Mouse (Mus musculus) midbrain, embryonic 13.5 days (tissue): ENCODE data around the gene Gm11492. TPM values are rescaled to one million over a fixed set of nuclear protein-coding genes. Genes with fewer than 3 reads are reported as not detected.

Source experiments
- ATAC-seq: fragments of 200-750 bp; cut with Nextera tagmentation; 2 replicates; pipeline ENCODE4 v1.8.0; 2017; ENCODE audit warnings: mild to moderate bottlenecking, moderate TSS enrichment, moderate library complexity
- H3K27ac ChIP-seq: fragments of 300-500 bp; sonication (generic); 2 replicates; pipeline ENCODE4 v1.5.1; 2015; ENCODE audit warnings: inconsistent platforms, mild to moderate bottlenecking, moderate library complexity
- H3K27me3 ChIP-seq: fragments of 300-500 bp; sonication (generic); 2 replicates; pipeline ENCODE4 v1.6.1; 2015; ENCODE audit warnings: mild to moderate bottlenecking, inconsistent platforms
- H3K36me3 ChIP-seq: fragments of 300-500 bp; sonication (generic); 2 replicates; pipeline ENCODE4 v1.6.1; 2015; ENCODE audit warnings: mild to moderate bottlenecking, inconsistent platforms
- H3K4me1 ChIP-seq: fragments of 300-500 bp; sonication (generic); replicated peaks from 2 replicates; pipeline ENCODE4 v1.6.1; 2015; ENCODE audit warnings: inconsistent platforms
- H3K4me2 ChIP-seq: fragments of 300-500 bp; sonication (generic); replicated peaks from 2 replicates; pipeline ENCODE4 v1.6.1; 2015; ENCODE audit warnings: moderate library complexity, mild to moderate bottlenecking, inconsistent platforms
- H3K4me3 ChIP-seq: fragments of 300-500 bp; sonication (generic); replicated peaks from 2 replicates; pipeline ENCODE4 v1.5.1; 2015; ENCODE audit warnings: mild to moderate bottlenecking, inconsistent platforms
- H3K9ac ChIP-seq: fragments of 300-500 bp; sonication (generic); replicated peaks from 2 replicates; pipeline ENCODE4 v1.6.1; 2015; ENCODE audit warnings: mild to moderate bottlenecking, inconsistent platforms
- H3K9me3 ChIP-seq: fragments of 300-500 bp; sonication (generic); 2 replicates; pipeline ENCODE4 v1.6.1; 2016; ENCODE audit warnings: mild to moderate bottlenecking, inconsistent platforms
- WGBS: fragments of 180-500 bp; shearing (Covaris S2); methylation state at CpG from one replicate; pipeline ENCODE4 v1.1.7; 2015; 5-methylcytosine and 5-hydroxymethylcytosine counted together
- polyA plus RNA-seq: library from polyadenylated mRNA; unstranded; fragments of >200 nt; fragmentation: Nextera tagmentation; extraction: Ambion mirVana; gene quantifications from 2 replicates; pipeline ENCODE4 v1.2.1, GENCODE M21; 2015

Gene Gm11492
- polyA plus RNA-seq, 1 experiment from 2014 or later, result not detected

DNA sequence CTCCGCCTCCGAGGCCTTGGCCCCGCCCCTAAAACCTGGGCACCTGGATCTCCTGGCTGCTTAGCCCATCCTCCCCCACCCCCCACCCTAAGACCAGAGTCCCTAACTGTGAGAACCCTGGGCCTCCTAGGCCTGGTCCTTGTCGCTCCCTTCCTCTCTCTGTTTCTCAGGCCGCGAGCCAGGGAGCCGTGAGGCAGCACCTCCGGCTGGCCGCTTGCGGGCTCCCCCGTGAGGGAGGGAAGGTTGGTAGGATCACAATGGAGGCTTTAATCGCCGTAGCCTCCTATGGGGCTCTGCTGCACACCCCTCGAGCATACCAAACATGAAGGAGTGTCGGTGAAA lies 25.9 kb downstream of the Gm11492 start:
- WGBS, result 0% methylated on average over 15 of the region's 15 CpGs
- H3K4me3 ChIP-seq, result peak overlapping the region; percentile 79
- H3K4me1 ChIP-seq, result peaks cover 72% of the 10 kb centered on the region
- peak overlapping the region; percentile 88 for H3K27ac ChIP-seq
- H3K9ac ChIP-seq, result peak overlapping the region; percentile 84
- peak overlapping the region; percentile 90 for H3K4me2 ChIP-seq
- peak; percentile 38 for ATAC-seq
- H3K27me3 ChIP-seq, result no peaks in the 10 kb centered on the region
- no peaks in the 10 kb centered on the region for H3K9me3 ChIP-seq
- peaks cover 9% of the 10 kb centered on the region for H3K36me3 ChIP-seq

DNA sequence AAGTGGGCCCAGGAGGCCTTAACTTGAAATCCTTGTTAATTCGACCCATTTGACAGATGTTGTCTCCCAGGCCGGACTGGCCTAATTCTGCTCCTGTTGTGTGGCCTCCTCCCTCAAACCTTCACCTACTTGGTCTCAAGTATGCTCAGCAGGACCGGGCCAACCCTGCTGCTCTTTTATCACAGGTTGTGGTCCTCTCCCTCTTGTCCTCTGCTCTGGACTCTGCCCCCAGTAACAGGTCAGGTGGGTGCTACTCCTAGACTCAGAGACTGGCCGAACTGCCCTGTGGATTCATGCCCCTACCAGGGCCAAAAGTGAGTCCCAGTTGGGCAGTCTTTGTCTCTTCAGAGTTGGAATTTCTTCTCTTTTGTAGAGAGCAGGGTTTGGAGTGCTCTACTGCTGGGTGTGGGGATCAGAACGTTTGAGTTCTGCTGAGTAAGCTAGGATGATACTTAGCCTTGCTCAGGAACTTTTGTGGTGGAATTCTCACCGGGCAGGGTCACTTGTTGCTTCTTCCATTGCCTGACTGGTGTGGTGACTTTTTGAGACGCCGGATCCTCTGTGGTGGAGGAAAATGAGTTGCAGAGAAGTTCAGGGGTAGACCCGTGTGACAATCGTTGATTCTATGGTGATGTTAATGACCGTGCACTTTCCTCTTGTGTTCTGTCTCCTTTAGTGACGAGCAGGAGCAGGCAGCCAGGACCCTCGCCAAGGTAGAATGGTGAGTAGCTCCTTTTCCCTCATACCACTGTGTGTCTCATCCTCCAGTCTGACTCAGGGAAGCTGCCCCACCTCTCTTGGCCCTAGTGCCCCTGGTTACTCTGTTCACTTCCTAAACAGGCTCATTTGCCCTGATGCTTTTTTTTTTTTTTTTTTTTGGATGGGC lies 26.5 kb downstream of the Gm11492 start:
- H3K27ac ChIP-seq, result peak overlapping the region; percentile 88
- 35% methylated on average over 13 of the region's 13 CpGs for WGBS

GRCm38 (mm10) chr11:87595327-87595841 lies 28.9 kb downstream of the Gm11492 start:
- H3K4me2 ChIP-seq, result peak overlapping the region; percentile 88
- H3K9ac ChIP-seq, result peak overlapping the region; percentile 98
- peak overlapping the region; percentile 93 for H3K27ac ChIP-seq
- H3K4me3 ChIP-seq, result peak overlapping the region; percentile 91
- peaks cover 39% of the 10 kb centered on the region for H3K36me3 ChIP-seq
- H3K4me1 ChIP-seq, result peaks cover 65% of the 10 kb centered on the region
- no peaks in the 10 kb centered on the region for H3K27me3 ChIP-seq
- no peaks in the 10 kb centered on the region for H3K9me3 ChIP-seq
- peak; percentile 51 for ATAC-seq
- under 1% methylated on average over 20 of the region's 37 CpGs for WGBS

More for the DNA sequence above, 26.5 kb downstream of the Gm11492 start:
- peaks cover 77% of the 10 kb centered on the region for H3K4me1 ChIP-seq
- no peaks in the 10 kb centered on the region for H3K27me3 ChIP-seq
- peak overlapping the region; percentile 90 for H3K4me2 ChIP-seq
- ATAC-seq, result no peak
- H3K4me3 ChIP-seq, result peak overlapping the region; percentile 79
- H3K9me3 ChIP-seq, result no peaks in the 10 kb centered on the region
- H3K9ac ChIP-seq, result peak overlapping the region; percentile 84
- peaks cover 15% of the 10 kb centered on the region for H3K36me3 ChIP-seq

- peak overlapping the region; percentile 91 for H3K4me3 ChIP-seq
- peak overlapping the region; percentile 88 for H3K4me2 ChIP-seq
- no peaks in the 10 kb centered on the region for H3K27me3 ChIP-seq
- H3K9me3 ChIP-seq, result no peaks in the 10 kb centered on the region
- peak overlapping the region; percentile 93 for H3K27ac ChIP-seq
- peaks cover 45% of the 10 kb centered on the region for H3K36me3 ChIP-seq
- no peak for ATAC-seq
- peaks cover 59% of the 10 kb centered on the region for H3K4me1 ChIP-seq
- peak overlapping the region; percentile 98 for H3K9ac ChIP-seq
- 2% methylated on average over 7 of the region's 7 CpGs for WGBS
Measured at GRCm38 (mm10) chr11:87595976-87596375, 29.5 kb downstream of the Gm11492 start.

DNA sequence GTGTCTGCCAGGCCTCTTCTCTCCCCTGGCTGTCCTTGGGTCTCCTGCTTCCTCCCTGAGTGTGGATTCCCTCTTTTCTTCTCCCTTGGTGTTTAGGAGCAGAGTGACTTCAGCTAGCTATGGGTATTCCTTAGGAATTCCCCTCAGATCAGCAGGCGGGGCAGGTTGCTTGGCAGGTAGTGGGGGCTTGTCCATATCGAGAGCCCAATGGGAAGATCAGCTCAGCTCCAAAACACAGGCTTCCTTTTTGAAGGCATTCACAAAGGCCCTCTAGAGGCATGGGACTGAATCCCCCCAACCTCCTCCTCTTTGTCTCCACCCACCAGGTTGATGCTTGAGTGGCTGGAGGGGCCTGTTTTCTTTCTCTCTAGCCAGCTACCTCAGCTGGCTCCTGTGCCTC lies 30.0 kb downstream of the Gm11492 start:
- Histone ChIP-seq H3K27ac (peak overlapping the region; percentile 93), H3K4me2 (peak overlapping the region; percentile 88), H3K9ac (peak overlapping the region; percentile 98), H3K9me3 (no peaks in the 10 kb centered on the region), H3K4me3 (peak overlapping the region; percentile 91), H3K36me3 (peaks cover 50% of the 10 kb centered on the region), H3K4me1 (peaks cover 56% of the 10 kb centered on the region), H3K27me3 (no peaks in the 10 kb centered on the region)
- ATAC-seq, result no peak
- 19% methylated on average over 2 of the region's 2 CpGs for whole genome bisulfite sequencing

DNA sequence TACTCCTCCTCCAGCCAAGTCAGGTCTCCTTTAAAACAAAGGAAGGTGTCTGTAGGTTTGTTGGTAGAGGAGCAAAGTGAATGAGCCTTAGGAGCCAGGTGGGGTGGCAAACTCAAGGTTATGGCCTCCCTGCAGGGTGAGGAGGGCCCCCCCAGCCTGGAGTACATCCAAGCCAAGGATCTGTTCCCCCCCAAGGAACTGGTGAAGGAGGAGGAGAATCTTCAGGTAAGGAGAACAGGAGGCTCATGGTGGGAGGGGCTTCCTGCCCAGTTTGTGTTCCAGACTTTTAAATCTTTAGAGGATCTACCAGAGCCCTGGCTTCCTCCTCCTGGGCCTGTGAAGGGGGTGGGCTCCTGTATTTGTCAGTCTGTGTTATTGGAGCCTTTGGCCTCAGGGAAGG lies 30.6 kb downstream of the Gm11492 start:
- Histone ChIP-seq H3K27ac (peak overlapping the region; percentile 93), H3K9me3 (no peaks in the 10 kb centered on the region), H3K36me3 (peaks cover 56% of the 10 kb centered on the region), H3K27me3 (no peaks in the 10 kb centered on the region), H3K9ac (peak overlapping the region; percentile 98), H3K4me2 (peak overlapping the region; percentile 88), H3K4me3 (peak overlapping the region; percentile 91), H3K4me1 (peaks cover 56% of the 10 kb centered on the region)
- no peak for ATAC-seq

DNA sequence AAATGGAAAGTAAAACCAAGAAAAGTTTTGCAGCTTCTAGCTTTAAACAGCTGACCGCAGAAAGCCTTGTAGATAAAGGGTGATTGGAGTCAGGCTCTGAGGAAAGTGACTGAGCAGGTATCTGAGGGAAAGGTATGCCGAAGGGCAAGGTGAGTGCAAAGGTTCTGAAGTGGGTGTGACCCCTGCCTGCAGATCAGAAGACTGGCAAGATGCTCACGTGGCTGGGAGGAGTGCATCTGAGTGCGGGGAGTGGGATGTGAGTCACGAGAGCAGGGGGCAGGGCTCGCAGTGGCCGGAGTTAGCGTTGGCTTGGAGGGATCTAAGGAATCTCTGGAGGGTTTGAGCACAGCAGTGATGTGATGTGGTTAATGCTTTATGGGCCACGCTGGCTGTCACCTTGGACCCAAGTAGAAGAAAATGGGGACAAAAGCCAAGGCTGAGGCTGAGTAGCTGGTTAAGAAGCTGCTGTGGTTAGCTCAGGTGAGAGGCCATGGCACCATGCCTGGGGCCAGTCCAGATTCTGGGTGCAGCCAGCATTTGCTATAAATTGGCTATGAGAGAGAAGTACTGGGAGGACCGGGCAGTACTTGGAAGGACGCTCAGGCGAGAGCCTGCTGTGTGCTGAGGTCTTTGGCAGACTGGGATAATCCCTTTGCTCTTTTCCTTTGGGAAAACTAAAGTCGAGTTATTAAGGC lies 33.1 kb downstream of the Gm11492 start:
- H3K4me1 ChIP-seq, result peaks cover 34% of the 10 kb centered on the region
- H3K9ac ChIP-seq, result no peak overlapping the region
- H3K4me3 ChIP-seq, result no peak overlapping the region
- H3K9me3 ChIP-seq, result no peaks in the 10 kb centered on the region
- no peak overlapping the region for H3K4me2 ChIP-seq
- H3K27ac ChIP-seq, result no peak overlapping the region
- no peaks in the 10 kb centered on the region for H3K27me3 ChIP-seq
- peaks cover 77% of the 10 kb centered on the region for H3K36me3 ChIP-seq
- 89% methylated on average over 13 of the region's 13 CpGs for WGBS
- no peak for ATAC-seq

- no peak for ATAC-seq
- Histone ChIP-seq H3K4me2 (no peak overlapping the region), H3K27me3 (no peaks in the 10 kb centered on the region), H3K9me3 (no peaks in the 10 kb centered on the region), H3K27ac (no peak overlapping the region), H3K36me3 (peaks cover 85% of the 10 kb centered on the region), H3K4me1 (peaks cover 26% of the 10 kb centered on the region), H3K9ac (no peak overlapping the region), H3K4me3 (no peak overlapping the region)
- 96% methylated on average over 10 of the region's 10 CpGs for WGBS
Measured at GRCm38 (mm10) chr11:87600322-87600853, 33.9 kb downstream of the Gm11492 start.

DNA sequence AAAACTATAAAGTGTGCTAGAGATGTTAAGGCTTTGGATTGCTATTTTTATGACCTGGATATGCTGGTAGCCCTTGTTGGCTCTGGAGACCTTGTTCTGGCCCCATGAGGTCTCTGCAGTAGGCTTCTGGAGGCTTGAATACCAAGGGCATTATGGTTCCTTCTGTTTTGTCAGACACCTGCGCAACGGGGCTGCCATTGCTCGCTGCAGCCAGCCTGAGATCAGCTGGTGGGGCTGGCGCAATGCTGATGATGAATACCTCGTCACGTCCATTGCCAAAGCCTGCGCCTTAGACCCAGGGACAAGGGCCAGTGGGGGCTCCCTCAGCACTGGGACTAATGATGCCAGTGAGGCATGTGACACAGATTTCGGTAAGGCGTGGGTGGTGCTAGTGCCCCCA lies 35.8 kb downstream of the Gm11492 start:
- WGBS, result 94% methylated on average over 9 of the region's 9 CpGs
- no peak for ATAC-seq
- Histone ChIP-seq H3K9ac (no peak overlapping the region), H3K4me1 (peaks cover 12% of the 10 kb centered on the region), H3K36me3 (peaks cover 99% of the 10 kb centered on the region), H3K9me3 (no peaks in the 10 kb centered on the region), H3K4me3 (no peak overlapping the region), H3K27me3 (no peaks in the 10 kb centered on the region), H3K27ac (no peak overlapping the region), H3K4me2 (no peak overlapping the region)

- no peak overlapping the region for H3K4me3 ChIP-seq
- no peak overlapping the region for H3K9ac ChIP-seq
- no peaks in the 10 kb centered on the region for H3K9me3 ChIP-seq
- 96% methylated on average over 2 of the region's 2 CpGs for whole genome bisulfite sequencing
- no peak overlapping the region for H3K4me2 ChIP-seq
- H3K27me3 ChIP-seq, result no peaks in the 10 kb centered on the region
- ATAC-seq, result no peak
- peaks cover 6% of the 10 kb centered on the region; the same call in 1 of the 2 replicates for H3K4me1 ChIP-seq
- no peak overlapping the region for H3K27ac ChIP-seq
- peaks cover 99% of the 10 kb centered on the region for H3K36me3 ChIP-seq
Measured at GRCm38 (mm10) chr11:87603571-87603970, 37.1 kb downstream of the Gm11492 start.

DNA sequence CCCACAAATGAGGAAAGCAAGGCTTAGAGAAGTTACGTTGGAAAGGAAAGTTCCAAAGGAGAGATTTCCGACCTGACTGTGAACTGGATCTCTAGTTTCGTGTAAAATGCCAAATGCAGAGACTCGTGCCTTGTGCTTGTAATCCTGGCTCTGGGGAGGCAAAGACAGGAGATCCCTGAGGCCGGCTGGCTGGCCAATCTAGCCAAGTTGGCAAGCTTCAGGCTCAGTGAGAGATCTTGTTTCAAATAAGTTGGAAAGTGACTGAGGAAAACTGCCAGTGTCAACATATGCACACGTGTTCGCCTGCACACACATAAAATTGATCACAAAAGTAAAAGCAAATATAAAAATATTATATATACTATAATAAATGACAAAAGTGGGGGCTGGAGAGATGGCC lies 42.8 kb downstream of the Gm11492 start:
- H3K4me2 ChIP-seq, result no peak overlapping the region
- 92% methylated on average over 7 of the region's 7 CpGs for WGBS

GRCm38 (mm10) chr11:87611547-87611946 lies 45.1 kb downstream of the Gm11492 start:
- 92% methylated on average over 9 of the region's 9 CpGs for WGBS
- H3K36me3 ChIP-seq, result peaks cover 98% of the 10 kb centered on the region

More for the DNA sequence above, 42.8 kb downstream of the Gm11492 start:
- Histone ChIP-seq H3K9ac (no peak overlapping the region), H3K27ac (no peak overlapping the region), H3K36me3 (peaks cover 99% of the 10 kb centered on the region), H3K4me3 (no peak overlapping the region), H3K9me3 (no peaks in the 10 kb centered on the region), H3K4me1 (0 out of 2 replicates have a peak, but pooled peaks cover 7% of the 10 kb centered on the region), H3K27me3 (no peaks in the 10 kb centered on the region)
- no peak for ATAC-seq

More at GRCm38 (mm10) chr11:87611547-87611946, 45.1 kb downstream of the Gm11492 start:
- Histone ChIP-seq H3K9me3 (no peaks in the 10 kb centered on the region), H3K4me2 (no peak overlapping the region), H3K9ac (no peak overlapping the region), H3K27me3 (no peaks in the 10 kb centered on the region), H3K4me3 (no peak overlapping the region), H3K27ac (no peak overlapping the region), H3K4me1 (0 out of 2 replicates have a peak, but pooled peaks cover 7% of the 10 kb centered on the region)
- no peak for ATAC-seq
